Mouse (Mus musculus) stomach, embryonic 14.5 days (tissue): ENCODE data around the gene A930004D18Rik. TPM values are rescaled to one million over a fixed set of nuclear protein-coding genes. Genes with fewer than 3 reads are reported as not detected.

ENCODE experiments used
- ATAC-seq: fragments of 200-750 bp; cut with Nextera tagmentation; 2 replicates; pipeline ENCODE4 v1.8.0; 2017; ENCODE audit warnings: low read depth, moderate TSS enrichment; ENCODE audit not compliant: insufficient number of reproducible peaks, insufficient read depth, low FRiP score
- H3K27ac ChIP-seq: fragments of 300-500 bp; sonication (generic); 2 replicates; pipeline ENCODE4 v1.5.1; 2014; ENCODE audit warnings: mild to moderate bottlenecking, low read length, moderate library complexity, mixed read lengths
- H3K27me3 ChIP-seq: fragments of 300-500 bp; sonication (generic); 2 replicates; pipeline ENCODE4 v1.6.1; 2014; ENCODE audit warnings: low read length, control low read depth, mixed read lengths; ENCODE audit not compliant: control insufficient read depth, insufficient read depth
- H3K36me3 ChIP-seq: fragments of 300-500 bp; sonication (generic); 2 replicates; pipeline ENCODE4 v1.6.1; 2014; ENCODE audit warnings: mild to moderate bottlenecking, control low read depth, low read length, moderate library complexity, mixed read lengths; ENCODE audit not compliant: control insufficient read depth, insufficient read depth
- H3K4me1 ChIP-seq: fragments of 300-500 bp; sonication (generic); 2 replicates; pipeline ENCODE4 v1.6.1; 2014; ENCODE audit warnings: low read length, control low read depth, mixed read lengths; ENCODE audit not compliant: control insufficient read depth, insufficient read depth
- H3K4me2 ChIP-seq: fragments of 300-500 bp; sonication (generic); replicated peaks from 2 replicates; pipeline ENCODE4 v1.6.1; 2014; ENCODE audit warnings: low read depth, low read length, control low read depth
- H3K4me3 ChIP-seq: fragments of 300-500 bp; sonication (generic); 2 replicates; pipeline ENCODE4 v1.5.1; 2014; ENCODE audit warnings: low read depth, low read length, control low read depth
- H3K9ac ChIP-seq: fragments of 300-500 bp; sonication (generic); replicated peaks from 2 replicates; pipeline ENCODE4 v1.6.1; 2014; ENCODE audit warnings: low read depth, mild to moderate bottlenecking, control low read depth, low read length, moderate library complexity, mixed read lengths
- H3K9me3 ChIP-seq: fragments of 300-500 bp; sonication (generic); 2 replicates; pipeline ENCODE4 v1.6.1; 2016; ENCODE audit warnings: low read depth, low read length, control low read depth; ENCODE audit not compliant: control insufficient read depth
- WGBS: fragments of 180-500 bp; shearing (Covaris S2); extraction: QIAGEN DNeasy Blood & Tissue Kit; methylation state at CpG from one replicate; pipeline ENCODE4 v1.1.7; 2014; 5-methylcytosine and 5-hydroxymethylcytosine counted together
- polyA plus RNA-seq: library from polyadenylated mRNA; unstranded; fragments of >200 nt; fragmentation: Nextera tagmentation; extraction: Ambion mirVana; gene quantifications from 2 replicates; pipeline ENCODE4 v1.2.1, GENCODE M21; 2014

The A930004D18Rik gene
- 9.9 and 11.0 TPM in 2 replicates for polyA plus RNA-seq

- peaks cover 24% of the 10 kb centered on the region for H3K4me1 ChIP-seq
- ATAC-seq: no peak
Observed at GRCm38 (mm10) chr2:18037491-18037890, at the start of gene A930004D18Rik. Gene A930004D18Rik (minus strand): TSS chr2:18037737.

GRCm38 (mm10) chr2:18080182-18080860, 42.8 kb upstream of the A930004D18Rik start:
- H3K9me3 ChIP-seq: no peaks in the 10 kb centered on the region
- WGBS: 82% methylated on average over 2 of the region's 2 CpGs
- H3K4me3 ChIP-seq: no peak overlapping the region
- H3K36me3 ChIP-seq: peaks cover 54% of the 10 kb centered on the region
- ATAC-seq: no peak
- H3K27ac ChIP-seq: no peak overlapping the region
- H3K27me3 ChIP-seq: no peaks in the 10 kb centered on the region
- no peak overlapping the region for H3K4me2 ChIP-seq
- H3K4me1 ChIP-seq: no peaks in the 10 kb centered on the region
- no peak overlapping the region for H3K9ac ChIP-seq

More at GRCm38 (mm10) chr2:18037491-18037890, at the start of gene A930004D18Rik:
- no peak within 1 kb of the TSS for H3K4me2 ChIP-seq
- no peak within 1 kb of the TSS for H3K9ac ChIP-seq
- H3K27me3 ChIP-seq: no peaks in the 10 kb centered on the region
- H3K9me3 ChIP-seq: no peaks in the 10 kb centered on the region
- H3K4me3 ChIP-seq: no peak within 1 kb of the TSS
- WGBS: 68% methylated on average over 2 of the region's 2 CpGs
- H3K27ac ChIP-seq: no peak within 1 kb of the TSS
- no peaks in the 10 kb centered on the region for H3K36me3 ChIP-seq

- H3K27ac ChIP-seq: no peak overlapping the region
- no peak overlapping the region for H3K9ac ChIP-seq
- H3K27me3 ChIP-seq: no peaks in the 10 kb centered on the region
- WGBS: 89% methylated on average over 2 of the region's 2 CpGs
- H3K36me3 ChIP-seq: peaks cover 37% of the 10 kb centered on the region
- ATAC-seq: no peak
- no peaks in the 10 kb centered on the region for H3K4me1 ChIP-seq
- no peak overlapping the region for H3K4me2 ChIP-seq
- no peak overlapping the region for H3K4me3 ChIP-seq
- H3K9me3 ChIP-seq: no peaks in the 10 kb centered on the region
Observed at GRCm38 (mm10) chr2:18071947-18072346, 34.4 kb upstream of the A930004D18Rik start.

GRCm38 (mm10) chr2:18068071-18068796, 30.7 kb upstream of the A930004D18Rik start:
- WGBS: 83% methylated on average over 4 of the region's 4 CpGs
- no peaks in the 10 kb centered on the region for H3K9me3 ChIP-seq
- peaks cover 6% of the 10 kb centered on the region; the same call in 1 of the 2 replicates for H3K4me1 ChIP-seq
- ATAC-seq: no peak
- H3K27ac ChIP-seq: no peak overlapping the region
- no peak overlapping the region for H3K4me2 ChIP-seq
- H3K36me3 ChIP-seq: peaks cover 18% of the 10 kb centered on the region
- H3K4me3 ChIP-seq: no peak overlapping the region
- no peaks in the 10 kb centered on the region for H3K27me3 ChIP-seq
- H3K9ac ChIP-seq: no peak overlapping the region

DNA sequence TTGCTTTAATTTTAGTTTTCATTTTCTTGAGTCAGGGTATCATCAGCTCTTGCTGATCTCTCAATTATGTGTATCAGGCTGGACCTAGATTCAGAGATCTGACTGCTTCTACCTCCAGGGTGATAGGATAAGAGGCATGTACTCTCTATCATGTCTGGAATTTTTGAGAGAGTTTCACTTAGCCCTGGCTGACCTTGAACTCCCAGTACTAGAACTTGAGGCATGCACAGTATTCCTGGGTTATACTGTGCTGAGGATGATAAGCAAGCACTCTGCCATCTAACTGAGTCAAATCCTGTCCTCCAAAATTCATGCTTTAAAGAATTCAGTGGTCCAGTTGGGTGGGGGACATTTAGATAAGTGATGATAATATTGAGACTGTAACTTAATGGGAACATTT, 28.9 kb upstream of the A930004D18Rik start:
- H3K4me3 ChIP-seq: peak overlapping the region; percentile 79; the same call in 1 of the 2 replicates
- peaks cover 7% of the 10 kb centered on the region; the same call in 1 of the 2 replicates for H3K36me3 ChIP-seq
- H3K9ac ChIP-seq: no peak overlapping the region
- H3K27me3 ChIP-seq: no peaks in the 10 kb centered on the region
- H3K27ac ChIP-seq: no peak overlapping the region
- peaks cover 6% of the 10 kb centered on the region; the same call in 1 of the 2 replicates for H3K4me1 ChIP-seq
- no peaks in the 10 kb centered on the region for H3K9me3 ChIP-seq
- H3K4me2 ChIP-seq: peak overlapping the region; percentile 91
- ATAC-seq: no peak

- Histone ChIP-seq H3K27me3 (no peaks in the 10 kb centered on the region), H3K4me1 (peaks cover 6% of the 10 kb centered on the region; the same call in 1 of the 2 replicates), H3K27ac (peak overlapping the region; percentile 76; the same call in 1 of the 2 replicates), H3K9me3 (no peaks in the 10 kb centered on the region), H3K9ac (peak overlapping the region; percentile 97), H3K4me2 (peak overlapping the region; percentile 91), H3K36me3 (peaks cover 7% of the 10 kb centered on the region; the same call in 1 of the 2 replicates), H3K4me3 (peak overlapping the region; percentile 79)
- no peak; the same call in 1 of the 2 replicates for ATAC-seq
- 8% methylated on average over 6 of the region's 6 CpGs for WGBS
Observed at GRCm38 (mm10) chr2:18065708-18066030, 28.1 kb upstream of the A930004D18Rik start.

DNA sequence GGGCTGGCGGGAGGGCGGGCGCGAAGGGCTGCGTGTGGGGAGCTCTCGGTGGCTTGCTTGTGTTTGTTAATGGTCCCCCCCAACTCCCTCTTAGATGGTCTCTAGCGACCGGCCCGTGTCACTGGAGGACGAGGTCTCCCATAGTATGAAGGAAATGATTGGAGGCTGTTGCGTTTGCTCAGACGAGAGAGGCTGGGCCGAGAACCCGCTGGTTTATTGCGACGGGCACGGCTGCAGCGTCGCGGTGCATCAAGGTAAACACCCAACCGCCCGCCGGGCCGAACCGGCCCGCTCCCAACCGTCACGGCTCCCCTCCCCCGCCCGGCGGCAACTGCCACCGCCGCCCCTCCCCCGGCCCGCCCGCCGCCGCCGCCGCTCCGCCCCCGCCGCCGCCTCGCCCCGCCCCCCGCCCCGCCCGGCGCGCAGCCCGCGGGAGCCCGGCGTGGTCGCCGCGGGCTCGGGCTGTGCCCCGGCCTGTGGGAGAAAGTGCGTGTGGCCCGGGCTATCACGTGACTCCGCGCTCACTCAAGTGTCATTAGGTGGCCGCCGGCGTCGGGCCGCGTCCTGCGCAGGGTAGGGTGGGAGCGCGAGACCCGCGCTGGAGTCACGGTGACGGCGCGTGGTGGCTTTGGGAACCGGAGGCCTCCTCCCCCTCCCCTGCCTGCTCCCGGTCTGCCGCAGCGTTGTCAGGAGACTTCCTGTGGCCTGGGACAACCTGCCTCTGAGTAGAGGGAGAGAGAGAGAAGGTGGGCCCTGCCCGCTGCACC, 27.6 kb upstream of the A930004D18Rik start:
- Histone ChIP-seq H3K9me3 (no peaks in the 10 kb centered on the region), H3K9ac (peak overlapping the region; percentile 97), H3K4me1 (peaks cover 6% of the 10 kb centered on the region; the same call in 1 of the 2 replicates), H3K4me2 (peak overlapping the region; percentile 91), H3K4me3 (peak overlapping the region; percentile 79), H3K27me3 (no peaks in the 10 kb centered on the region), H3K36me3 (peaks cover 7% of the 10 kb centered on the region; the same call in 1 of the 2 replicates), H3K27ac (peak overlapping the region; percentile 100)
- under 1% methylated on average over 72 of the region's 85 CpGs for WGBS
- peak; percentile 50 for ATAC-seq

GRCm38 (mm10) chr2:18064356-18064858, 26.9 kb upstream of the A930004D18Rik start:
- H3K4me2 ChIP-seq: peak overlapping the region; percentile 91
- H3K4me1 ChIP-seq: peaks cover 6% of the 10 kb centered on the region; the same call in 1 of the 2 replicates
- peak overlapping the region; percentile 100 for H3K27ac ChIP-seq
- peaks cover 7% of the 10 kb centered on the region; the same call in 1 of the 2 replicates for H3K36me3 ChIP-seq
- H3K9me3 ChIP-seq: no peaks in the 10 kb centered on the region
- H3K9ac ChIP-seq: peak overlapping the region; percentile 97
- ATAC-seq: peak; percentile 97
- peak overlapping the region; percentile 79 for H3K4me3 ChIP-seq
- H3K27me3 ChIP-seq: no peaks in the 10 kb centered on the region
- under 1% methylated on average over 28 of the region's 58 CpGs for WGBS
